Mouse (Mus musculus) small intestine, adult 2 months (tissue): ENCODE results near the gene Rab31.

Source experiments
- CTCF ChIP-seq: fragments of 200-500 bp; IDR thresholded peaks from 2 replicates; pipeline ENCODE4 v1.5.1; 2012; ENCODE audit warnings: low read depth, mild to moderate bottlenecking, control low read depth, inconsistent platforms, low read length, moderate library complexity, mixed read lengths; ENCODE audit not compliant: insufficient replicate concordance, insufficient read length; ENCODE audit errors: extremely low read depth
- POLR2A ChIP-seq: fragments of 200-500 bp; IDR thresholded peaks from 2 replicates; pipeline ENCODE4 v1.6.1; 2012; ENCODE audit warnings: low read depth, mild to moderate bottlenecking, control low read depth, inconsistent platforms, low read length, moderate library complexity

DNA sequence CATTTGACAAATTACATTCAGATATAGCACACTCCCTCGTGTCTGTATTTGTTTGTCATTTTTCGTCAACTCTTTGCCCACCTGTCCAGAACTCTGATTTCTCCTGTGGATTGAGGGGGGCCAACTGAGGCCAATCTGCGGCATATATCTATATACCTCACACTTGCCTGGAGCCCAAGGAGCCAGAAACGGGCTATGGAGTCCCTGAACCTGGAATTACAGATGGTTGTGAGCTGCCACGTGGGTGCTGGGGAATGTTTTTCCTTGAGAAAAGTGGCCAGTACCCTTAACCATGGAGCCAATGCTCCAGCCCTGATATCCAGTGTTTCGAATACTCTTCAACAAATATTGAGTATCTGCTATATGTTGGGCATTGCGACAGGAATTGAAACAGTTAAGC is 99.6 kb downstream of the Rab31 start:
- TF ChIP-seq CTCF (no peak), POLR2A (no peak)
